Mouse (Mus musculus): ENCODE measurements around the gene Fgfr2.

GRCm38 (mm10) chr7:130656965-130657364 is 2466.2 kb downstream of the Fgfr2 start:
- no peak for TF ChIP-seq CTCF (IDR thresholded peaks at IDR 0.05; ENCODE audit: low read depth)
- no peak for TF ChIP-seq EP300 (IDR thresholded peaks at IDR 0.05; ENCODE audit: low read depth)

All from liver, postnatal 0 days (tissue).